Mouse (Mus musculus) layer of hippocampus, postnatal 10 days (tissue): Measurements from ENCODE around the gene Spa17. TPM values are rescaled to one million over a fixed set of nuclear protein-coding genes. Genes with fewer than 3 reads are reported as not detected.
A peak's percentile ranks its signal among the peaks of the same experiment; 100 is the strongest.

Experiments used
- DNase-seq, 2 experiments: peaks; one replicate each; pipeline ENCODE4 v3.0.0; 2021; ENCODE audit warnings: low spot score in 2 of 2
- total RNA-seq, 2 experiments: library from RNA; stranded (reverse); gene quantifications; 2 replicates each; pipeline ENCODE4 v1.2.3; 2021

Spa17 gene
- total RNA-seq, 2 experiments from 2014 or later: 2.2 TPM

- peak; percentile 22 to 37 for DNase-seq
These were observed 7.8 kb upstream of the Spa17 start for GRCm38 (mm10) chr9:37621290-37621689.

- peak; percentile 35 to 50 for DNase-seq
These were observed 3.2 kb upstream of the Spa17 start for GRCm38 (mm10) chr9:37616770-37617169.

- DNase-seq: no peak
These were observed 1.7 kb upstream of the Spa17 start for GRCm38 (mm10) chr9:37615220-37615619.

GRCm38 (mm10) chr9:37614316-37614715 is 794 bp upstream of the Spa17 start:
- DNase-seq: no peak

GRCm38 (mm10) chr9:37613911-37614280 is 374 bp upstream of the Spa17 start:
- DNase-seq: peak in 1 of 2 experiments; percentile 21

GRCm38 (mm10) chr9:37609558-37609957 is 4.0 kb downstream of the Spa17 start:
- DNase-seq: no peak

- no peak for DNase-seq
These were observed 8.4 kb downstream of the Spa17 start for GRCm38 (mm10) chr9:37605089-37605488.

GRCm38 (mm10) chr9:37600538-37601205 is 12.8 kb downstream of the Spa17 start:
- DNase-seq: no peak

GRCm38 (mm10) chr9:37598637-37599036 is 14.9 kb downstream of the Spa17 start:
- DNase-seq: no peak

- no peak for DNase-seq
These were observed 18.0 kb downstream of the Spa17 start for GRCm38 (mm10) chr9:37595570-37595969.

GRCm38 (mm10) chr9:37593690-37594089 is 19.8 kb downstream of the Spa17 start:
- DNase-seq: no peak

- no peak for DNase-seq
These were observed 20.9 kb downstream of the Spa17 start for GRCm38 (mm10) chr9:37592633-37593032.

GRCm38 (mm10) chr9:37592025-37592424 is 21.5 kb downstream of the Spa17 start:
- DNase-seq: no peak

- no peak for DNase-seq
These were observed 23.1 kb downstream of the Spa17 start for GRCm38 (mm10) chr9:37590381-37590780.

- no peak for DNase-seq
These were observed 26.8 kb downstream of the Spa17 start for GRCm38 (mm10) chr9:37586718-37587117.

- DNase-seq: no peak
These were observed 29.9 kb downstream of the Spa17 start for GRCm38 (mm10) chr9:37583594-37583993.

- DNase-seq: peak; percentile 43 to 53
These were observed 37.0 kb downstream of the Spa17 start for GRCm38 (mm10) chr9:37576436-37576930.

- no peak for DNase-seq
These were observed 41.2 kb downstream of the Spa17 start for GRCm38 (mm10) chr9:37572204-37572876.

GRCm38 (mm10) chr9:37569231-37569835 is 44.2 kb downstream of the Spa17 start:
- no peak for DNase-seq

GRCm38 (mm10) chr9:37568605-37569214 is 44.8 kb downstream of the Spa17 start:
- DNase-seq: no peak

GRCm38 (mm10) chr9:37567892-37568604 is 45.5 kb downstream of the Spa17 start:
- peak; percentile 34 to 55 for DNase-seq
